Mouse (Mus musculus) liver, embryonic 15.5 days (tissue): ENCODE results near the gene Med16. TPM values are rescaled to one million over a fixed set of nuclear protein-coding genes. Genes with fewer than 3 reads are reported as not detected.

Source experiments
- ATAC-seq: fragments of 200-750 bp; cut with Nextera tagmentation; 2 replicates; pipeline ENCODE4 v1.8.0; 2017; ENCODE audit warnings: moderate number of reproducible peaks, mild to moderate bottlenecking, moderate library complexity; ENCODE audit not compliant: insufficient read depth
- H3K27ac ChIP-seq: fragments of 300-500 bp; sonication (generic); replicated peaks from 2 replicates; pipeline ENCODE4 v1.5.1; 2015; ENCODE audit warnings: mild to moderate bottlenecking, inconsistent platforms
- H3K27me3 ChIP-seq: fragments of 300-500 bp; sonication (generic); 2 replicates; pipeline ENCODE4 v1.6.1; 2015; ENCODE audit warnings: mild to moderate bottlenecking, inconsistent platforms
- H3K36me3 ChIP-seq: fragments of 300-500 bp; sonication (generic); replicated peaks from 2 replicates; pipeline ENCODE4 v1.6.1; 2015; ENCODE audit warnings: moderate library complexity, mild to moderate bottlenecking, inconsistent platforms
- H3K4me1 ChIP-seq: fragments of 300-500 bp; sonication (generic); replicated peaks from 2 replicates; pipeline ENCODE4 v1.6.1; 2015; ENCODE audit warnings: inconsistent platforms
- H3K4me2 ChIP-seq: fragments of 300-500 bp; sonication (generic); 2 replicates; pipeline ENCODE4 v1.6.1; 2015; ENCODE audit warnings: moderate library complexity, mild to moderate bottlenecking, inconsistent platforms
- H3K4me3 ChIP-seq: fragments of 300-500 bp; sonication (generic); replicated peaks from 2 replicates; pipeline ENCODE4 v1.5.1; 2015; ENCODE audit warnings: mild to moderate bottlenecking, inconsistent platforms
- H3K9ac ChIP-seq: fragments of 300-500 bp; sonication (generic); 2 replicates; pipeline ENCODE4 v1.6.1; 2015; ENCODE audit warnings: moderate library complexity, mild to moderate bottlenecking, inconsistent platforms
- H3K9me3 ChIP-seq: fragments of 300-500 bp; sonication (generic); replicated peaks from 2 replicates; pipeline ENCODE4 v1.6.1; 2016; ENCODE audit warnings: inconsistent platforms
- WGBS: fragments of 180-500 bp; shearing (Covaris S2); methylation state at CpG from one replicate; pipeline ENCODE4 v1.1.7; 2015; ENCODE audit warnings: mixed read lengths; ENCODE audit not compliant: insufficient replicate concordance; 5-methylcytosine and 5-hydroxymethylcytosine counted together
- polyA plus RNA-seq: library from polyadenylated mRNA; unstranded; fragments of >200 nt; fragmentation: Nextera tagmentation; extraction: Ambion mirVana; gene quantifications from 2 replicates; pipeline ENCODE4 v1.2.1, GENCODE M21; 2015

The Med16 gene
- polyA plus RNA-seq, 1 experiment from 2014 or later = 16.4 TPM

- H3K27me3 ChIP-seq = no peaks in the 10 kb centered on the region
- no peaks in the 10 kb centered on the region for H3K9me3 ChIP-seq
- peaks cover 95% of the 10 kb centered on the region for H3K4me1 ChIP-seq
- ATAC-seq = no peak
- H3K27ac ChIP-seq = peak overlapping the region; percentile 57
- H3K4me3 ChIP-seq = no peak overlapping the region
- 44% methylated on average over 9 of the region's 9 CpGs for WGBS
- H3K36me3 ChIP-seq = peaks cover 8% of the 10 kb centered on the region
- no peak overlapping the region for H3K9ac ChIP-seq
- H3K4me2 ChIP-seq = no peak overlapping the region
Observed at GRCm38 (mm10) chr10:79943471-79943901, 34.8 kb upstream of the Med16 start.

GRCm38 (mm10) chr10:79942988-79943387 is 34.3 kb upstream of the Med16 start:
- ATAC-seq = no peak
- Histone ChIP-seq H3K9ac (no peak overlapping the region), H3K4me3 (no peak overlapping the region), H3K36me3 (peaks cover 4% of the 10 kb centered on the region; the same call in 1 of the 2 replicates), H3K27me3 (no peaks in the 10 kb centered on the region), H3K9me3 (no peaks in the 10 kb centered on the region), H3K4me1 (peaks cover 97% of the 10 kb centered on the region), H3K4me2 (no peak overlapping the region), H3K27ac (peak overlapping the region; percentile 57; the same call in 1 of the 2 replicates)
- 67% methylated on average over 1 of the region's 1 CpGs for WGBS

DNA sequence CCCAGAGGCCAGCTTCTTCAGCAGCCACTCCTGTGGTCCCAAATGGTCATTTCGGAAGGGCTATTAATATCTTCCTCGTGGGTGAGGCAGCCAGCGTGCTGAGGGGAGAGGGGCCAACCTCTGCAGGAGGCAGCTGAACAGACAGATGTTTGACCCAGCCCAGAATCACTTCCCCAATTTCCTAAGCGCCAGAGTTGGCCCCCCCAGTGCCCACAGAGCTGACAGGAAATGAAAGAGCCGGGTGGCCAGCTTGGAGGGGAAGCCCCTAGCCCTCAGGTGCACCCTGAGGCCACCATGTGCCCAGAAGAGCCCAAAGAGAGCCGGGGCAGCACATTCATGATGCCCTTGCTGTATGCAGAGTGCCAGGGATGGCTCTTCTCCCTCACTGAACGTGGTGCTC is 32.0 kb upstream of the Med16 start:
- ATAC-seq = no peak
- H3K9me3 ChIP-seq = no peaks in the 10 kb centered on the region
- H3K27me3 ChIP-seq = no peaks in the 10 kb centered on the region
- 15% methylated on average over 7 of the region's 7 CpGs for WGBS
- peaks cover 9% of the 10 kb centered on the region; the same call in 1 of the 2 replicates for H3K36me3 ChIP-seq
- H3K4me1 ChIP-seq = peaks cover 98% of the 10 kb centered on the region
- H3K27ac ChIP-seq = 0 out of 2 replicates have a peak overlapping the region, but pooled peaks have one; percentile 8
- H3K4me3 ChIP-seq = no peak overlapping the region
- no peak overlapping the region for H3K9ac ChIP-seq
- peak overlapping the region; percentile 15 for H3K4me2 ChIP-seq

- H3K9ac ChIP-seq = no peak overlapping the region
- H3K4me3 ChIP-seq = no peak overlapping the region
- H3K27ac ChIP-seq = peak overlapping the region; percentile 78
- peak; percentile 58 for ATAC-seq
- H3K36me3 ChIP-seq = peaks cover 24% of the 10 kb centered on the region; the same call in 1 of the 2 replicates
- H3K4me2 ChIP-seq = no peak overlapping the region; the same call in 1 of the 2 replicates
- peaks cover 98% of the 10 kb centered on the region for H3K4me1 ChIP-seq
- H3K27me3 ChIP-seq = no peaks in the 10 kb centered on the region
- 65% methylated on average over 11 of the region's 11 CpGs for WGBS
- H3K9me3 ChIP-seq = no peaks in the 10 kb centered on the region
Observed at GRCm38 (mm10) chr10:79937775-79938526, 29.2 kb upstream of the Med16 start.

- Histone ChIP-seq H3K36me3 (peaks cover 33% of the 10 kb centered on the region), H3K27me3 (no peaks in the 10 kb centered on the region), H3K9ac (peak overlapping the region; percentile 39; the same call in 1 of the 2 replicates), H3K4me3 (peak overlapping the region; percentile 18; the same call in 1 of the 2 replicates), H3K4me1 (peaks cover 98% of the 10 kb centered on the region), H3K27ac (peak overlapping the region; percentile 78), H3K9me3 (no peaks in the 10 kb centered on the region), H3K4me2 (peak overlapping the region; percentile 58)
- ATAC-seq = peak; percentile 40
- 49% methylated on average over 27 of the region's 27 CpGs for WGBS
Observed at GRCm38 (mm10) chr10:79936911-79937441, 28.3 kb upstream of the Med16 start.

DNA sequence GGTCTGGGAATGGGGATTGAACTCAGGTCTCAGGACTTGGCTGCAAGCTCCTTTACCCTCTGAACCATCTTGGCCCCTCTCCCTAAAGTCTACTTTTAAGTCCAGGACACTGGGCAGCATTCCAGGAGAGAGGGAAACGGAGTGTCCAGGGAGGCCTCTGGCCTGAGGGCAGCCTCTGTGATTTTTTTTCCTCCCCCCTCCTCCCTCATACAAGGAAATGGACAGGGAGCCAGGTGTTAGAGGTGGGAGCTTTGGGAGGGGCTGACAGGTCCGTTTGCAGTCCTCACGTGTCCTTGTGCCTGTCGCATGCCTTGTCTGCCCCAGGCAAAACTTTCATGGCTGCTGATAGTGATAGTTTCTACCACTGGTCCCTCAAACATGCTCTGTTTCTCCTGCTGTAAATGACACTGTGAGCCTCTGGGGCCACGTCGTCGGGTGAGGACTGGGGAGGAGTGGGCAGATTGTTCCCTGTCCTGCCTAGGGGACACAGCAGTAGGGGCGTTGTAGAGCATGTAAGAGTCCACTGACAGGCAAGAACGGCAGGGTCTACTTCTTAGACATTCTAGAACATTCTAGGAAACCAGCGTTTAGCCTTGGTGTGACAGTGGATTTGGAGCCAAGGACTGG is 27.7 kb upstream of the Med16 start:
- H3K27ac ChIP-seq = peak overlapping the region; percentile 78
- peaks cover 35% of the 10 kb centered on the region for H3K36me3 ChIP-seq
- no peak for ATAC-seq
- WGBS = 57% methylated on average over 10 of the region's 10 CpGs
- peak overlapping the region; percentile 58 for H3K4me2 ChIP-seq
- no peaks in the 10 kb centered on the region for H3K9me3 ChIP-seq
- no peak overlapping the region for H3K9ac ChIP-seq
- no peak overlapping the region for H3K4me3 ChIP-seq
- H3K27me3 ChIP-seq = no peaks in the 10 kb centered on the region
- H3K4me1 ChIP-seq = peaks cover 98% of the 10 kb centered on the region

GRCm38 (mm10) chr10:79934794-79935569 is 26.3 kb upstream of the Med16 start:
- no peak overlapping the region for H3K9ac ChIP-seq
- WGBS = 77% methylated on average over 16 of the region's 16 CpGs
- ATAC-seq = no peak
- H3K27ac ChIP-seq = no peak overlapping the region
- H3K27me3 ChIP-seq = no peaks in the 10 kb centered on the region
- peaks cover 44% of the 10 kb centered on the region for H3K36me3 ChIP-seq
- no peaks in the 10 kb centered on the region for H3K9me3 ChIP-seq
- H3K4me2 ChIP-seq = no peak overlapping the region
- H3K4me1 ChIP-seq = peaks cover 99% of the 10 kb centered on the region
- H3K4me3 ChIP-seq = no peak overlapping the region

DNA sequence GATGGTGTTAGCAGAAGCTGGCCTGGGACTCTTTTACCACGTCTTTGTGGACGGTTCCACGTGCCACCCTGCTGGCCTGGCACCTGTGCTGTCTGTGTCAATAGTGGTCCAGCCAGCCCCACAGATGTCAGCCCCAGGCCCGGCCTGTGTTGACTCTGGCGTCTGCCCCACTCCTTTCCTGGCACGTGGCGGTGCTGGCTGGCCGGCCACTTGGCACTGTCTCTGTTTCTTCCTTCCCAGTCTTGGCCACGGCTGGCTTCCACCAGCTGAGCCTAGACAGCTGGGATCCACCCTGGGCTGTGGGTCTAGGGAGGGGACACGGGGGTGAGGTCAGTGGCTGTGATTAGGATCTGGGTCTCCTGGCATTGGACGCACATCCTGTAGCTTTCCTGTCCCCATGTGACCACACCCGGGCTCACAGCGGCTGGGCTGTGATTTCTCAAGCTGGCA is 25.6 kb upstream of the Med16 start:
- no peaks in the 10 kb centered on the region for H3K27me3 ChIP-seq
- peaks cover 99% of the 10 kb centered on the region for H3K4me1 ChIP-seq
- H3K4me3 ChIP-seq = no peak overlapping the region
- H3K27ac ChIP-seq = 0 out of 2 replicates have a peak overlapping the region, but pooled peaks have one; percentile 38
- H3K36me3 ChIP-seq = peaks cover 44% of the 10 kb centered on the region
- ATAC-seq = no peak
- 58% methylated on average over 13 of the region's 13 CpGs for WGBS
- H3K9ac ChIP-seq = no peak overlapping the region
- no peaks in the 10 kb centered on the region for H3K9me3 ChIP-seq
- peak overlapping the region; percentile 4; the same call in 1 of the 2 replicates for H3K4me2 ChIP-seq

DNA sequence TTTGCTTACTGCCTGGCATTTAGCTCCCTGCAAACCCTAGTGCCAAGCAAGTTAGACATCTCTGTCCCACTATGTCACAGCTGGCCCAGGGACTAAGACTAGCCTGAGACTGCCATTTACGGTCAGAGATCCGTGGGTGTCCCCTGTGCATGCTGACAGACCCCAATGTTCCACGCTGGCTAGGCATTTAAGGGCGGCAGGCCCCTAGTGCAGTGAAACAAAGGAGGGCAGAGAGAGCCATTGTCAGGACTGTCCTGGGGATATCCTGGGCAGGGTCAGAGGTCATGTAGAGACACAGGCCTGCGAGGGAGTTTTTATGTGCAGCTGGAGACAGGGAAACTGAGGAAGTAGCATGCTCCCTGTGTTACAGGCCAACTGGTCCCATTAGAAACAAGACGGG is 25.1 kb upstream of the Med16 start:
- WGBS = 71% methylated on average over 6 of the region's 6 CpGs
- H3K4me2 ChIP-seq = peak overlapping the region; percentile 4; the same call in 1 of the 2 replicates
- H3K9me3 ChIP-seq = no peaks in the 10 kb centered on the region
- H3K27ac ChIP-seq = no peak overlapping the region
- no peak overlapping the region for H3K4me3 ChIP-seq
- H3K36me3 ChIP-seq = peaks cover 44% of the 10 kb centered on the region
- H3K9ac ChIP-seq = no peak overlapping the region
- H3K4me1 ChIP-seq = peaks cover 100% of the 10 kb centered on the region
- no peak for ATAC-seq
- no peaks in the 10 kb centered on the region for H3K27me3 ChIP-seq

GRCm38 (mm10) chr10:79933145-79933679 is 24.5 kb upstream of the Med16 start:
- peaks cover 44% of the 10 kb centered on the region for H3K36me3 ChIP-seq
- no peaks in the 10 kb centered on the region for H3K27me3 ChIP-seq
- 66% methylated on average over 9 of the region's 9 CpGs for WGBS
- H3K4me3 ChIP-seq = no peak overlapping the region
- no peaks in the 10 kb centered on the region for H3K9me3 ChIP-seq
- H3K4me1 ChIP-seq = peaks cover 98% of the 10 kb centered on the region
- no peak overlapping the region for H3K4me2 ChIP-seq
- no peak overlapping the region for H3K9ac ChIP-seq
- ATAC-seq = no peak
- 0 out of 2 replicates have a peak overlapping the region, but pooled peaks have one; percentile 6 for H3K27ac ChIP-seq
